Mouse (Mus musculus) cerebellum, adult 9-11 months (tissue): ENCODE results near the gene Zdhhc12.
"Not testable (repeated sequence)": the region's sequence is repeated elsewhere in the genome, so short reads cannot be mapped to it uniquely, and the experiment has no call there.

Experiments
- DNase-seq: peaks from one replicate; pipeline ENCODE4 v3.0.0; 2022

Zdhhc12 gene

GRCm38 (mm10) chr2:30063235-30063634 is 30.2 kb downstream of the Zdhhc12 start:
- DNase-seq = no peak

DNA sequence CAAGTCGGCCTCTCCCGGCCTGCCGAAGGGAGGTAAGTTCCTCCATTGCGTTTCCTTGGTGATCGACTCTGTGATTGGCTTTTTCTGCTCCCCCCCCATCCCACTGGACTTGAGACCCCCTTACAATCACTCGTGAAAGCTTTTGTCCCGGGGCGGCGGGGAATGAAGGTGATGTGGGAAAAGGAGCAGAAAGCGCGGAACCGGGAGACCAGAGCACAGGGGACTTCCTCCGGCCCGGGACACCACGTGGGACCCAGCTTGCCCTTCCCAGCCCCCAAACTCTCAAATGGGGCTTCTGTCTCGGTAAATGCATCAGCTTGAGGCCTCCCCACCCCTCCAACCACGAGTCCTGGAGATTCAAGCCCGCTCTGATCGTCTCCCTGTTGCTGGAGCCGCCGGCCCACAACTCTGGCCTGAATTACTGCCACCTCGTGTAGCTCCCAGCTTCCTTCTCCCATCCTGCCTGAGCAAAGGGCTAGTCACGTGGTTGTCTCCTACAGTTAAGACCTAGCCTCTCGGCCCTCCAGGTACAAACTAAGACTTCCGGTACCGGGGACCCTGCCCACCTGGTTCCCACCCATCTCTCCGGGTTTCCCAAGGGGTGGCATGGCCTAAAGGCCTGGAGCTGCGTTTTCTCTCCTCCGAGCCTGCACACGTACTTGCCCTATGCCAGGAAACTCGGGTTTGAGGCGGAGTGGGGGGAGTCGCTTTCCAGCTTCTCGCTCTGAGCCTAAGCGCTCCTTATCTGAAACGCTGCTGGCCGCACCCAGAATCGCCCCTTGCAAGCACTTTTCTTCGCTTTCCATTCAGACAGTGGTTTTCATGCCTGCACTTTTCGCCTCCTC is 31.0 kb downstream of the Zdhhc12 start:
- peak; percentile 71 for DNase-seq

DNA sequence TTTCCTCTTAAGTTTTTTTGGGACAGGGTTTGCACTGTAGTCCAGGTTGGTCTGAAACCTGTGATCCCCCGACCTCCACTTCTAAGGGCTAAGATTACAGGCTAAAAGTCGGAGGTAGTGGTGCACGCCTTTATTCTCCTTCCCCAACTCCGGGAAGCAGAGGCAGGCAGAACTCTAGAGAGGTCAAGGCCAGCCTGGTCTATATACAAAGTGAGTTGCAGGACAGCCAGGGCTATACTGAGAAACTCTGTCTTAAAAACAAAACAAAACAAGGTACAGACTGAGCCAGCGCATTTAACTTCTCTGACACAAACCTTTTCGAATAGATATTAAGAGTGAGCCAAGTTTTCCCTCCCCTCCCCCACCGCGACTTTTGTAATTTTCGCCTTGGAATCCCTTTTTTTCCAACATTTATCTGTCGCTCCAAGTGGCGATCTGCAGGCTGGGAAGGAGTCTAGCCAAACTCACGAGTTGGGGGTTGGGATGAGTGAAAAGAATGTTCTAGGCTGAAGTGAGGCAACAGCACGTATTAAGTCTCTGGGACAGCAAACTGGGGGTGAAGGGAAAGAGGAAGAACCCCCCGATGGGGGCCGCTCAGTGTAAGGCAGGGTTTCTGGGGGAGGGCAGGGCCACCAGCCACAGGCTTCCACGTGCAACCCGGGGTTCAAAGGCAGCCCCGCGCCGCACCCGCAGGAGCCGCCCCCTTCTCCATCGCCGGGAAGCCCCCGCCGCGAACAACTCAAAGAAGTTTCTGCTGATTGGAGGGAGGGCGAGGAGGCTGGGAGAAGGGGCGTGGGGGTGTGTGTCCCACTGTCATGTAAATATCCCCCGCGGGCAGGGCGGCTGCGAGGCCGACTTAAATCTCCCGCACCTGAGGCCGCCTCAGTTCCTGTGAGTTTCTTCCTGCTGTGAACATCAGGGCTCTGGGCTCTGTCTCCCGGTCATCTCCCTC is 32.0 kb downstream of the Zdhhc12 start:
- peak; percentile 47 for DNase-seq

- DNase-seq = no peak
Observed at GRCm38 (mm10) chr2:30058418-30058817, 35.0 kb downstream of the Zdhhc12 start.

DNA sequence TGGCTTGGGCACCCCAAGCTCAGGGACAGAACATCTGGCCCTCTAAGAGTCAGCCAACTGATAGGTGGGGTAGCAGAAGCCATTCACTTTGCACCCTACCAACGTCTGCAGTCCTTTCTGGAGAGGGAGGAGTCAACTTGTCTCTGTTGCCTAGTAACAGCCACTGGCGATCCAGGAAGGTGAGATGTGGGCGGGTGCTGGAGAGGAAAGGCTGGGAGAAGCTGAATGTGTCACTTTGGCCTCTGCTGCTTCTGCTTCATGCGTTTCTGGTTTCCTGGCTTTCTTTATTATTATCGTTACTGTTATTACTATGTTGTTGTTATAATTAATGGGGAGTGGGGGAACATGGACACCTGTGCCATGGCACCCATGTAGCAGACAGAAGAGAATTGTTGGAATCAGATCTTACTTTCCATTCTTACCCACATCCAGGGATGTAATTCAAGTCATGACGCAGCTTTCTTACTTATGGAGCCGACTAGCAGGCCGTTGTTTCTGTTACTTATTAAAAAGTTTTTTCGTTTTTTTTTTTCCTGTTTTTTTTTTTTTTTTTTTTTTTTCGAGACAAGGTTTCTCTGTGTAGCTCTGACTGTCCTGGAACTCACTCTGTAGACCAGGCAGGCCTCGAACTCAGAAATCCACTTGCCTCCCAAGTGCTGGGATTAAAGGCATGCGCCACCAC is 36.1 kb downstream of the Zdhhc12 start, which contains the start of gene Set:
TSS of gene Set (plus strand) at position 156 of the 682 bp plus-strand sequence.
- no peak for DNase-seq

- no peak for DNase-seq
Observed at GRCm38 (mm10) chr2:30056736-30057135, 36.7 kb downstream of the Zdhhc12 start.

DNA sequence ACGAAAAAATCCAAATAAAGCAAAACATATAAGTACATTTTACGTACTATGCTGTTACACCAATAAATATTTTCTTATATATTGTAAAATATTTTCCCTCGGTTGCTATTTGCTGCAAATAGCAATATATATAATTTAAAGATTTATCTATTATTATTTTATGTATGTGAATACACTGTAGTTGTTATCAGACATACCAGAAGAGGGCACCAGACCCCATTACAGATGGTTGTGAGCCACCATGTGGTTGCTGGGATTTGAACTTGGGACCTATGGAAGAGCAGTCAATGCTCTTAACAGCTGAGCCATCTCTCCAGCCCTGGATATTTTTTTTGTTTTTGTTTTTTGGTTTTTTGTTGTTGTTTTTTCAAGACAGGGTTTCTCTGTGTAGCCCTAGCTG is 38.1 kb downstream of the Zdhhc12 start:
- not testable (repeated sequence) for DNase-seq

DNA sequence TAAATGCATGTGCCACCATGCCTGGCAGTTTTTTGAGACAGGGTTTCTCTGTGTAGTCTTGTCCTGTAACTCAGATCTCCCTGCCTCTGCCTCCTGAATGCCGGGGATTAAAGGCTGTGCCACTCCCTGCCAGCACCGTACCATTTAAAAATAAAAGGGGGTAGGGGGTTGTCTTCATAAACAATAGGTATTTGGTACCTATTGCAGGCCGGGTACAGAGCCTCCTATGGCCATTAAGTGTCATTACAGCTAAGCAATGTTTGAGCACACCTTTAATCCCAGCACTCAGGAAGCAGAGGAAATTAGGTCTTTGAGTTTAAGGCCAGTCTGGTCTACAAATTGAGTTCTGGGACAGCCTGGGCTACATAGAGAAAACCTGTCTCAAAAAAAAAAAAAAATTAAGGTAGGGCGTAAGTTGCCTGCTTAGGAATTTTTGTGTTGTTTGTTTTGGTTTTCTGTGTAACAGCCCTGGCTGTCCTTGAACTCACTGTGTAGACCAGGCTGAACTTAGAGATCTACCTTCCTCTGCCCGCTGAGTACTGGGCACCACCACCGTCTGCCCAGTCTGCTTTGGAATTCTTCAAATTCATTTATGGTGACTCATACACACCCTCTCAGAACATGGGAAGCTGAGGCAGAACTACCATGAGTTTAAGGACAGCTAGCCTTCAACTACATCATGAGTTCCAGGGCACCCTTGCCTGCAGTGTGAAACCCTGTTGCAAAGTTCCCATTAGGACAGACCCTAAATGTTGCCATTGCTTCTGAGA is 41.3 kb downstream of the Zdhhc12 start:
- DNase-seq = no peak

DNA sequence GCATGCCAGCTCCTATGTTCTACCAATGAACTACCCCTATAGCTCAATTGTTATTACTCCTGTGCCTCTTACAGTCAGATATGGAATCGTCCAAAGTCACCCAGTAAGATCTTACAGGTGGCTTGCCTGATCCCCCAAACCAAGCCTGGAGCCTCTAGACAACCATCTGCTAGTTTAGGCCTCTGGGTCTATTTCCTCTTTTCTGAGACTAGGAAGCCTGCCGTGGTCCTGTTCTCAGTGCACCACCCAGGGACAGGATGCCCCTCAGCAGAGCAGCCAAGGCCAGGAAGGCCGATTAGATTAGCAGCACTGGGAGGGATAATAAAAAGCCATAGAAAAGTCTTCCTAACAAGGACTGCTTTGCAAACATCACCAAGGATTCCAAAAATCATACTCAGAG is 43.6 kb downstream of the Zdhhc12 start:
- no peak for DNase-seq

GRCm38 (mm10) chr2:30048699-30049388 is 44.6 kb downstream of the Zdhhc12 start, which contains the start of gene Wdr34:
Gene Wdr34, minus strand, starts transcription at chr2:30048881.
- peak; percentile 96 for DNase-seq

GRCm38 (mm10) chr2:30048101-30048501 is 45.3 kb downstream of the Zdhhc12 start:
- peak; percentile 32 for DNase-seq

GRCm38 (mm10) chr2:30047127-30047526 is 46.3 kb downstream of the Zdhhc12 start:
- DNase-seq = no peak

DNA sequence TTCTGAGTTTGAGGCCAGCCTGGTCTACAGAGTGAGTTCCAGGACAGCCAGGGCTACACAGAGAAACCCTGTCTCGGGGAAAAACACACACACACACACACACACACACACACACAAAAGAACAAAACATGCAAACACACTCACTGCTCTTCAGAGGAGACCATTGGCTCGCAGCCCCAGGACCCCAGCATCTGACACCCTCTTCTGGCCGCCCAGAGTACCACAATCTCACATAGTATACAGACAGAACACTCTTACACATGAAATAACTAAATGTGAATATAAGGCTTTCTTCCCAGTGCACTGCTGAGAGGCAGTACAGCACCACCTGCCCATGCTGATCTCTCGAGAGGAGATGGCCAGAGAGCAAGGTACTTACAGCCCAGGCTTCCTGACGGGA is 48.9 kb downstream of the Zdhhc12 start:
- no peak for DNase-seq

DNA sequence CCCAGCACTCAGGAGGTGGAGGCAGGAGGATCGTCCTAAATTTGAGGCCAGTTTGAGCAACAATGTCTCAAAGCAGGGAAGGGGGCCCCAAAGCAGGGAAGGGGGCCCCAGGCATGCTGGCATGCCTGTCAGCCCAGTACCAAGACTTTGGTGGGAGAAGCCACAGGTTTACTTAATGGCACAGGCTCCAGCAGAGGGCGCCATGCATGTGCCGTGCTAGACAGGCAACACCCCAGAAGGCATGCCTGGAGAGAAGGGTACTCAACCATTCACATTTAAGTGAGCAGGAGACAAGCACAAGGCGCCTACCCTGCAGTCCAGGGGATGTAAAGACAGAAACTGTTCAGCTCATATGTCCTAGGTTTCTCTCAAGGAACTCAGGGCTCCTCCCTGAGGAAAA is 51.0 kb downstream of the Zdhhc12 start:
- DNase-seq = peak; percentile 57
